Mouse (Mus musculus) hindbrain, embryonic 16.5 days (tissue): ENCODE measurements around the gene Cbx1. TPM values are rescaled to one million over a fixed set of nuclear protein-coding genes. Genes with fewer than 3 reads are reported as not detected.

Source experiments
- ATAC-seq: fragments of 200-750 bp; cut with Nextera tagmentation; 2 replicates; pipeline ENCODE4 v1.8.0; 2017; ENCODE audit warnings: moderate TSS enrichment, moderate library complexity
- H3K27ac ChIP-seq: fragments of 300-500 bp; sonication (generic); 2 replicates; pipeline ENCODE4 v1.5.1; 2014; ENCODE audit warnings: low read depth, mild to moderate bottlenecking, control low read depth, low read length, moderate library complexity
- H3K27me3 ChIP-seq: fragments of 300-500 bp; sonication (generic); replicated peaks from 2 replicates; pipeline ENCODE4 v1.6.1; 2014; ENCODE audit warnings: low read length; ENCODE audit not compliant: control insufficient read depth, insufficient read depth
- H3K36me3 ChIP-seq: fragments of 300-500 bp; sonication (generic); 2 replicates; pipeline ENCODE4 v1.6.1; 2014; ENCODE audit warnings: mild to moderate bottlenecking, low read length, moderate library complexity, mixed read lengths; ENCODE audit not compliant: control insufficient read depth, insufficient read depth
- H3K4me1 ChIP-seq: fragments of 300-500 bp; sonication (generic); 2 replicates; pipeline ENCODE4 v1.6.1; 2014; ENCODE audit warnings: low read depth, low read length; ENCODE audit not compliant: control insufficient read depth, insufficient read depth
- H3K4me2 ChIP-seq: fragments of 300-500 bp; sonication (generic); 2 replicates; pipeline ENCODE4 v1.6.1; 2014; ENCODE audit warnings: mild to moderate bottlenecking, low read length, control low read depth, moderate library complexity
- H3K4me3 ChIP-seq: fragments of 300-500 bp; sonication (generic); 2 replicates; pipeline ENCODE4 v1.5.1; 2014; ENCODE audit warnings: mild to moderate bottlenecking, low read length, control low read depth, moderate library complexity
- H3K9ac ChIP-seq: fragments of 300-500 bp; sonication (generic); 2 replicates; pipeline ENCODE4 v1.6.1; 2014; ENCODE audit warnings: low read depth, mild to moderate bottlenecking, control low read depth, low read length, moderate library complexity
- H3K9me3 ChIP-seq: fragments of 300-500 bp; sonication (generic); 2 replicates; pipeline ENCODE4 v1.6.1; 2014; ENCODE audit warnings: mild to moderate bottlenecking, low read length, moderate library complexity; ENCODE audit not compliant: control insufficient read depth
- WGBS: fragments of 180-500 bp; shearing (Covaris S2); extraction: QIAGEN DNeasy Blood & Tissue Kit; methylation state at CpG from one replicate; pipeline ENCODE4 v1.1.7; 2014; 5-methylcytosine and 5-hydroxymethylcytosine counted together
- polyA plus RNA-seq: library from polyadenylated mRNA; unstranded; fragments of >200 nt; fragmentation: Nextera tagmentation; extraction: Ambion mirVana; gene quantifications from 2 replicates; pipeline ENCODE4 v1.2.1, GENCODE M21; 2015

Cbx1 gene
- polyA plus RNA-seq, 1 experiment from 2014 or later: 52.0 TPM

DNA sequence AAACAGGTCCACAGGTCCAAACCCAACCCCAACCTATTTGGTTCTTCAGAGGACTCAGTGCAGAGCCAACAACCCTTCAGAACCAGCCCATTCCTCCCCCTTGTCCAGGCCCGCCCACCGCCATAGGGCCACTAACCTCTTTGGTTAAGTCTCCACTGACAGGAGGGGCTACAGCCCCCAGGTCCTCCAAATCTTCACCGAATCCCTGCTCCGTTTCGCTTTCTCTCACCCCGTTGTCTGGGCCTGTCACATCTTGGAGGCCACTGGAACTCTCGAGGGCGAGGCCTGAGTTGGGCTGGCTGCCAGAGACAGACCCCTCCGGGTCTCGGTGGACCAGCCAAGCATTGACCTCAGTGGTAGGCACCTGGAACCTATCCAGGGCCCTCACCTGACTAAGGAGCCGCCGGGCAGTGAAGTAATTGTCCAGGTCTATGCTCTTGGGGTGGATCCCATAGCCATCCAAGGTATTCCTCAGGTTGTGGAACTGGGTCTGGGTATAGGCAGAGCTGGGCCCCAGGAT lies 38.2 kb downstream of the Cbx1 start:
- ATAC-seq: no peak
- Histone ChIP-seq H3K9me3 (no peaks in the 10 kb centered on the region), H3K36me3 (peaks cover 9% of the 10 kb centered on the region; the same call in 1 of the 2 replicates), H3K4me2 (peak overlapping the region; percentile 43), H3K27ac (peak overlapping the region; percentile 5; the same call in 1 of the 2 replicates), H3K9ac (peak overlapping the region; percentile 27; the same call in 1 of the 2 replicates), H3K4me3 (peak overlapping the region; percentile 0; the same call in 1 of the 2 replicates), H3K27me3 (no peaks in the 10 kb centered on the region), H3K4me1 (peaks cover 62% of the 10 kb centered on the region)
- 83% methylated on average over 12 of the region's 12 CpGs for WGBS

DNA sequence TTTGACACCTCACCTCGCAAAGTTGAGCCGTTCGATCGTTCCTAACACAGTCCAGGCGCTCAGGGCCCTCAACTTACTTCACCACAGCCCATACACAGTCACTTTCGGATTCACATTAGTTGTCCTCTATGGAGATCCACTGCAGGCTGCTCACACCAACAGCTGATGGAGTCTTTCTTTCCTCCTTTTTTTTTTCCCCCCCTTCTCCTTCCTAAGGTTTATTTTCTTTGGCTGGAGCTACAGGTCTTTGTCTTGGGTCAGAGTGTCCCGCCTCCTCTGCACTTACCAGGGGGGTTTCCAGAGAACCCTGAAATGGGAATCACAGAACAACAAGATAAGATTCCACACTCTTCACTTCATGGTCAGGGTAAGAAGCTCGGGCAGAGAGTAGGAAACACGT lies 39.0 kb downstream of the Cbx1 start:
- ATAC-seq: no peak
- Histone ChIP-seq H3K9me3 (no peaks in the 10 kb centered on the region), H3K4me2 (peak overlapping the region; percentile 43), H3K27ac (0 out of 2 replicates have a peak overlapping the region, but pooled peaks have one; percentile 17), H3K4me1 (peaks cover 59% of the 10 kb centered on the region), H3K36me3 (peaks cover 9% of the 10 kb centered on the region; the same call in 1 of the 2 replicates), H3K9ac (peak overlapping the region; percentile 35), H3K27me3 (no peaks in the 10 kb centered on the region), H3K4me3 (no peak overlapping the region)
- WGBS: 75% methylated on average over 9 of the region's 9 CpGs

DNA sequence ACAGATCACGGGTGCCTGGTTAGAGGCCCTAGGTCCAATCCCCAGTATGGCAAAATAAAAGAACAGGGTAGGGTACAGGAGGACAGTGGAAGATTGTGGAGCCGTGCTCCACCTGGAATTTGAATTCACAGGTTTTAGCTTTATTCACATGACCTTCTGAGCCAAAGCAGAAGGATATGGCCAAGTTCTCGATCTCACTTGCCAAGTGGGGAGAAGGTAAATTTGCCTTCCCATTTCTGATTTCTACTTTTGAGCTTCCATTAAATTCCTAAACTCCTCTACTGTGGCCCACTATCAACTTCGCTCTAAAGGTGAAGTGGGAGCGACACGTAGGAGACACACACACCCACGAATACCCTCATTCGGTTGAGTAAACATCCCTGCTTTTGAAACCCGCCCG lies 40.0 kb downstream of the Cbx1 start:
- peak overlapping the region; percentile 78 for H3K9ac ChIP-seq
- no peaks in the 10 kb centered on the region for H3K9me3 ChIP-seq
- ATAC-seq: no peak
- peaks cover 50% of the 10 kb centered on the region for H3K4me1 ChIP-seq
- H3K4me3 ChIP-seq: peak overlapping the region; percentile 83
- H3K36me3 ChIP-seq: peaks cover 9% of the 10 kb centered on the region; the same call in 1 of the 2 replicates
- WGBS: 17% methylated on average over 10 of the region's 10 CpGs
- peak overlapping the region; percentile 91 for H3K27ac ChIP-seq
- no peaks in the 10 kb centered on the region for H3K27me3 ChIP-seq
- peak overlapping the region; percentile 87 for H3K4me2 ChIP-seq

DNA sequence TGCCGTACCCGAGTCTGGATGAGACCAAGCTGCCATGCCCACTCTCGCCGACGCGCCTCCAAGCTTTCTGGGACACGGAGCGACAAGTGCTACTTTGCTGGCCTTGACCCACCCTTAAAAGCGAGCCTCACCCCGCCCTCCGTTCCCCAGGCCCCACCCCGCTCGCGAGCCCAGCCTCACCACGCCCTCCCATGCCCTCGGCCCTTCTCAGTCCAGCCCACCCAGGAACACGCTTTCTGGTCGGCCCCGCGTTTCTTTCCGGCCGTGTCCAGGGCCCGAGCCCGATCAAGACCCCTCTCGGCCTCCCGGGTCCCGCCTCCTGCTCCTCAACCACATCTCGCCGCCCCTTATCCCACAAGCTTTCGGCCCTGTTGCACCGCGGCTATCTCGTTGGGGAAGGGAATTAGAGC lies 40.5 kb downstream of the Cbx1 start:
- peak; percentile 21 for ATAC-seq
- Histone ChIP-seq H3K4me1 (peaks cover 47% of the 10 kb centered on the region), H3K4me2 (peak overlapping the region; percentile 87), H3K27me3 (no peaks in the 10 kb centered on the region), H3K27ac (peak overlapping the region; percentile 91), H3K36me3 (peaks cover 9% of the 10 kb centered on the region; the same call in 1 of the 2 replicates), H3K9me3 (no peaks in the 10 kb centered on the region), H3K9ac (peak overlapping the region; percentile 78), H3K4me3 (peak overlapping the region; percentile 83)
- 0% methylated on average over 32 of the region's 33 CpGs for WGBS

DNA sequence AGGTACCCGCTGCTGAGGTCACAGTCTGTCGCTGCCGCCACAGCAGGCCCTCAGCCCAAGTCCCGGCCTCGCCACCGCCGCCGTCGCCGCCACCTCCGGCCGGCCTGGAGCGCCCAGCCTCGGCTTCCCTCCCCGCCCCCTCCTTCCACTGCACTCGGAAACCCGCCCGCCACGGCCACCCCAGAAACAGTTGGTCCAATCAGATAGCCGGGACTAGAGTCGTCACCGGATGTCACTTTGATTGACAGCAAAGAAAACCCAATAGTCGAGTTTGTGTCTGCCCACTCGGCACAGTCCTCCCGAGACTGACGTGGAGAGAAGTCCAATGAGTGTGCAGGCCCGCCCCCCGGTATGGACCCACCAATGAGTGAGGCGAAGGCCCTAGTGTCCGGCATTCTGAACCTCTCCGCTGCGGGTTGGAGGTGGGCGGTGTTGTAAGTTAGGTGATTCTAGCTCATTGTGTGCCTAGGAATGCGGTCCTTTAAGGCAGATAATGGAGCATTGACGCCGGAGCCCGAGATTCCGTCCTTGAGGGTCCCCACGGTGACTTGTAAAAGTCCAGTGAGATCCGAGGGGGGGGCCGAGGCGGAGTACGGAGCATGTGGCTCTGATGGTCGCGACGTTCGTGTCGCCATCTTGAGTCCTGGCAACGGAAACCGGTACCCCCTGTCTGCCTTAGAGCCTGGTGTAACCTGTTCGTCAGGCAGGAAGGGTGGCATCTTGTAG lies 41.0 kb downstream of the Cbx1 start, which contains the start of gene Nfe2l1:
Gene Nfe2l1, minus strand, starts transcription at position 156 of the 726 bp plus-strand sequence.
- peak within 1 kb of the TSS; percentile 84 for H3K9ac ChIP-seq
- H3K4me2 ChIP-seq: peak within 1 kb of the TSS; percentile 87
- ATAC-seq: peak; percentile 99
- peaks cover 42% of the 10 kb centered on the region for H3K4me1 ChIP-seq
- H3K27me3 ChIP-seq: no peaks in the 10 kb centered on the region
- peak within 1 kb of the TSS; percentile 83 for H3K4me3 ChIP-seq
- under 1% methylated on average over 50 of the region's 51 CpGs for WGBS
- H3K36me3 ChIP-seq: peaks cover 9% of the 10 kb centered on the region; the same call in 1 of the 2 replicates
- peak within 1 kb of the TSS; percentile 96 for H3K27ac ChIP-seq
- no peaks in the 10 kb centered on the region for H3K9me3 ChIP-seq

DNA sequence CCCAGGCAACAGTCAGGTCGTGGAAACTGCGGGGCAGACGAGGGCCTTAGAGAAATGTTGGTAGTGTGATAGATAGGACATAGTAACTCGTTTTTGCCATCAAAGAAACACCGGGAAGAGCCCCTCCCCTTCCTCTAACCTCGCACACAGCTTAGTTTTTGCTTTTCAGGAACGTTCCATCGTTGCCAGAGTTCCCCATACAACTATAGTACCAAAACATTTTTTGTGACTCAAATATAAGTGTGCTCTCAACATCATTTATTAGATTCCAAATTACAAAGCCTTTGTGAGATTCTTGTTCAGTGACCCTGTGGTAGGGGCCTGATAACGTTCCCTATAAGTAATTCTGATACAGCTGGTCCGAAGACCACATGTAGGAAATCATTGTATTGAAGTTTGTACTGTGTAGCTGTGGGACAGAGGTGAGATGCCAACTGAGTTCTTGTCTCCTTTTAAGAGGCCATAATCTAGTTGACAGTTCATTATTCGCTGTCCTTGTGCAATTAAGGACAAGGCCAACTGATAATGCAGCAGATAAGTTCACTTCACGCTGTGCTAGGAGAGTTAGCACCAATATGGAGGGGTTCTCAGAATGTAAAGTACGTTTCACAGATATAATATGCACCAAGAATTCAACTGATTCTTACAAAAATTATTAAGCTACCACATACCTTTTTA lies 41.8 kb downstream of the Cbx1 start:
- Histone ChIP-seq H3K9ac (peak overlapping the region; percentile 84), H3K9me3 (no peaks in the 10 kb centered on the region), H3K4me1 (peaks cover 35% of the 10 kb centered on the region), H3K27me3 (no peaks in the 10 kb centered on the region), H3K4me3 (peak overlapping the region; percentile 83), H3K27ac (peak overlapping the region; percentile 96), H3K36me3 (peaks cover 9% of the 10 kb centered on the region; the same call in 1 of the 2 replicates), H3K4me2 (peak overlapping the region; percentile 61)
- no peak for ATAC-seq
- WGBS: 17% methylated on average over 13 of the region's 13 CpGs

DNA sequence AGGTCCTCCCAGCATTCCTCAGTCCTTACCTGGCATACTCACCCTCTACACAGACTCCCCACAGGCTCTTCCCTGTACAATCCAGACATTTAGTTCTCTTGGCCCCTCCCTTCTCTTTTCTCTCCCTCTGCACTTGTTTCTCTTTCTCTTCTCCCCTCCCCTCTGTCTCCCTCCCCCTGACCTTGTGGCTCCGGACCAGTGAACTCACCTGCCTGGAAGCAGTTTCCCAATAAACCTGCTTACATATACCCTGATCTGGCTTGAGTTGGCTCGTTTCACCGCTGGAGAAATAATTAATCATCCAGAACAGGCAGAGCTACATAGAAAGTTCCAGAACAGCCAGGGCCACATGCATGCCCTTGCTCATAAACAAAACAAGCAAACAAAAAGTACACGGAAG lies 42.6 kb downstream of the Cbx1 start:
- ATAC-seq: no peak
- Histone ChIP-seq H3K4me1 (peaks cover 26% of the 10 kb centered on the region), H3K4me2 (no peak overlapping the region), H3K36me3 (peaks cover 9% of the 10 kb centered on the region; the same call in 1 of the 2 replicates), H3K9me3 (no peaks in the 10 kb centered on the region), H3K27me3 (no peaks in the 10 kb centered on the region), H3K27ac (no peak overlapping the region), H3K4me3 (no peak overlapping the region), H3K9ac (no peak overlapping the region)
- WGBS: 79% methylated on average over 4 of the region's 4 CpGs

DNA sequence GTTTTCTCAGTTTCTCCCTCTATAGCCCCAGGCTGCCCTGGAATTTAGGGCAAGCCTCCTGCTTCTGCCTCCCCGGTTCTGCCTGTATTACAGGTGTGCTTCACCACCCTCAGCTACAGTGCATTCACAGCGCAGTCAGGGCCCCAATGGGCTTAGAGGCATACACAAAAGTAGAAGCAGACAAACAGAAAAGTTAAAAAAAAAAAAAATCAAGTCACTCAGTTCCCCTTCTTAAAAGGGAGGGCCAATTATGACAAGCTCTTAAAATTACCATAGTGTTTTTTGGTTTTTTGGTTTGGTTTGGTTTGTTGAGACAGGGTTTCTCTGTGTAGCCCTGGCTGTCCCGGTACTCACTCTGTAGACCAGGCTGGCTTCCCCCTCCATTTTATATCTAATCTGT lies 43.6 kb downstream of the Cbx1 start:
- H3K4me2 ChIP-seq: no peak overlapping the region

DNA sequence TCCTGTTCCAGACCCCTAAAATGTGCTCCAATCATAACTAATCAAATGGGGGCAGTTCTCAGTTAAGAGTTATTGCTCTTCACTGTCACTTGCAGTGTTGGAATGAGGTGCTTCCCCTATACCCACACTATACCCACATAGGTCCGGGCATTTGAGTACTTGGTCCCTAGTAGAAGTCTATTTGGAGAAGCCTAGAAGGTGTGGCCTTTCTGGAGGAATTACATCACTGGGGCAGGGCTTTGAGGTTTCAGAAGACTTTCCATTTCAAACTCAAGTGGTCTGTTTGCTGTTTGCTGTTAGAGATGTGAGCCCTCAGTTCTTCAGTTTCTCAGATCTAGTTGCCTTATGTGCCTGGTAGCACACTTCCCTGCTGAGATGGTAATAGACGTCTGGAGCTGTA lies 44.0 kb downstream of the Cbx1 start:
- Histone ChIP-seq H3K9ac (no peak overlapping the region), H3K27me3 (no peaks in the 10 kb centered on the region), H3K4me2 (no peak overlapping the region), H3K27ac (no peak overlapping the region), H3K36me3 (0 out of 2 replicates have a peak, but pooled peaks cover under 1% of the 10 kb centered on the region), H3K4me3 (no peak overlapping the region), H3K4me1 (peaks cover 12% of the 10 kb centered on the region), H3K9me3 (no peaks in the 10 kb centered on the region)
- ATAC-seq: no peak
- WGBS: 73% methylated on average over 2 of the region's 2 CpGs

More for the DNA sequence above, 43.6 kb downstream of the Cbx1 start:
- Histone ChIP-seq H3K4me1 (peaks cover 16% of the 10 kb centered on the region), H3K9ac (no peak overlapping the region), H3K27ac (no peak overlapping the region), H3K9me3 (no peaks in the 10 kb centered on the region), H3K4me3 (no peak overlapping the region), H3K36me3 (0 out of 2 replicates have a peak, but pooled peaks cover 5% of the 10 kb centered on the region), H3K27me3 (no peaks in the 10 kb centered on the region)
- 94% methylated on average over 3 of the region's 3 CpGs for WGBS
- no peak for ATAC-seq
